Mouse (Mus musculus) WW6 (cell line): ENCODE results near the gene Ahnak.
"Not testable (repeated sequence)": the region's sequence is repeated elsewhere in the genome, so short reads cannot be mapped to it uniquely, and the experiment has no call there.

ENCODE experiments used
- DNase-seq: peaks from one replicate; pipeline ENCODE4 v3.0.0-alpha.2; 2013; ENCODE audit warnings: low read depth, low spot score

Gene Ahnak

GRCm38 (mm10) chr19:9041074-9041473, 52.0 kb downstream of the Ahnak start:
- no peak for DNase-seq

GRCm38 (mm10) chr19:9043123-9043522, 54.0 kb downstream of the Ahnak start:
- DNase-seq, result no peak

- no peak for DNase-seq
These were observed 55.2 kb downstream of the Ahnak start for GRCm38 (mm10) chr19:9044291-9044690.

- no peak for DNase-seq
These were observed 58.3 kb downstream of the Ahnak start for GRCm38 (mm10) chr19:9047207-9047945.

- DNase-seq, result no peak
These were observed 58.9 kb downstream of the Ahnak start for GRCm38 (mm10) chr19:9047946-9048387.

- no peak for DNase-seq
These were observed 60.0 kb downstream of the Ahnak start for GRCm38 (mm10) chr19:9048981-9049687.

GRCm38 (mm10) chr19:9050294-9051229, 61.5 kb downstream of the Ahnak start:
- no peak for DNase-seq

GRCm38 (mm10) chr19:9051985-9052384, 62.9 kb downstream of the Ahnak start:
- DNase-seq, result not testable (repeated sequence)

- no peak for DNase-seq
These were observed 63.8 kb downstream of the Ahnak start for GRCm38 (mm10) chr19:9052803-9053431.

GRCm38 (mm10) chr19:9055153-9055552, 66.1 kb downstream of the Ahnak start:
- no peak for DNase-seq

- DNase-seq, result no peak
These were observed 66.7 kb downstream of the Ahnak start for GRCm38 (mm10) chr19:9055703-9056355.

- DNase-seq, result no peak
These were observed 68.6 kb downstream of the Ahnak start for GRCm38 (mm10) chr19:9057679-9058078.

- DNase-seq, result no peak
These were observed 69.3 kb downstream of the Ahnak start for GRCm38 (mm10) chr19:9058331-9058884.

GRCm38 (mm10) chr19:9058944-9059343, 69.9 kb downstream of the Ahnak start:
- DNase-seq, result no peak

GRCm38 (mm10) chr19:9059391-9059790, 70.3 kb downstream of the Ahnak start:
- DNase-seq, result no peak

- no peak for DNase-seq
These were observed 71.0 kb downstream of the Ahnak start for GRCm38 (mm10) chr19:9060103-9060502.

- no peak for DNase-seq
These were observed 72.3 kb downstream of the Ahnak start for GRCm38 (mm10) chr19:9061221-9061893.

- DNase-seq, result no peak
These were observed 73.7 kb downstream of the Ahnak start for GRCm38 (mm10) chr19:9062822-9063221.

GRCm38 (mm10) chr19:9063831-9064230, 74.7 kb downstream of the Ahnak start:
- no peak for DNase-seq
